Mouse (Mus musculus) left cerebral cortex, postnatal 10 days (tissue): ENCODE measurements around the gene Scg3. TPM values are rescaled to one million over a fixed set of nuclear protein-coding genes. Genes with fewer than 3 reads are reported as not detected.
"Not testable (repeated sequence)": the region's sequence is repeated elsewhere in the genome, so short reads cannot be mapped to it uniquely, and the experiment has no call there.

Experiments
- DNase-seq, 2 experiments: peaks; one replicate each; pipeline ENCODE4 v3.0.0; 2021 to 2022; ENCODE audit warnings: low spot score in 2 of 2, mixed read lengths in 1 of 2; ENCODE audit errors: extremely low spot score in 1 of 2
- intact Hi-C: fragments of 180-260 bp; cut with DNase I; formaldehyde crosslinking; loops from one replicate; pipeline ENCODE4 v1.15.1; 2025
- total RNA-seq, 2 experiments: library from RNA; stranded (reverse); gene quantifications; 2 replicates each; pipeline ENCODE4 v1.2.3; 2021

The Scg3 gene
- total RNA-seq, 2 experiments from 2014 or later, result 254 to 258 TPM

DNA sequence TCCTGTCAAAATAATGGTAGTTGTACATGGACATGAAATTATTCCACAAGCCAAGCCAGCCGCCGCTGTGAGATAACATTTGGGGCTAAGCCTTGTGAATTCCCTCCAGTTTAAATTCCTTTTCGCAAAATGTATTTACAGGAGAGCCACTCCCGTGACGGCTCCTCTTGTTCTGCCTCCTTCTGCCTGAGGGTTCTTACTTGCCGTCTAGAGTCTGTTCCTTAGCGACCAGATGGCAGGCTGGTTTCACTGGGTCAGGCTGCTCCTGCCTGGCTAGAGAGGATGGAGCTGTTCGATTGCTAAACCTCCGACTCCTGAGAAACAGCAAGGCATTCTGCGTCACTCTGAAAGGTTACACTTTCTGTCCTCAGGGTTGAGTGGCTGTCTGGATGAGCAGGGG is 51.7 kb downstream of the Scg3 start:
- no peak for DNase-seq
- intact Hi-C loops, result no loop called here

DNA sequence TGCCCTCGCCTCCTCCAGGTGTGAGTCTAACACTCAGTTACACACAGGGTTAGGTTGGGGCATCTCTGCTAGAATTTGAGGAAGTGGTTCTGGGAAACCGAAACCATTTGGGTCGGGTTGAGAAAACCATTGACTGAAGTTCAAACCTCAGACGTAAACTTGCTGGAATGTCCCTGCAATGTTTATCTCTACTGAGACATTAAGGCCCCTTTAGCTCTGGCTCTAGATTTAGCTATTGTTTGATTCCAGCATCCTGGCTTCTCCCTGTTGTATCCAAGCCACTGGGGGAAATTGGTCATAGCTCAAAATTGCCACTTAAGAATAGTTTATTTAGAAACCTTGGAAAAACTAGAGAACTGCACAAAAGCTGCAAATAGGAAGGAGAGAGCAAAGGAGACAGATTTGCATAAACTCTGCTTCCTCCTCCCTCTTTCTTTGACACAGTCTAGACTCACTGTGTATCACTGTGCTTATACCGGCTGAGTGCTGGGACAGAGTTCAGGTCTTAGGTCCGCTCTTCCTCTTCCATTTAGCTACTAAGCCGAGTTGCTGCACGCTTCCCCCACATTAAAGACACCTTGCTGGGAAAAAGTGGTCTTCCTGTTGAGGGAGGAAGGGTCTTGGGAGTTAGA is 52.9 kb downstream of the Scg3 start:
- intact Hi-C loops, result no loop called here
- DNase-seq, result no peak

DNA sequence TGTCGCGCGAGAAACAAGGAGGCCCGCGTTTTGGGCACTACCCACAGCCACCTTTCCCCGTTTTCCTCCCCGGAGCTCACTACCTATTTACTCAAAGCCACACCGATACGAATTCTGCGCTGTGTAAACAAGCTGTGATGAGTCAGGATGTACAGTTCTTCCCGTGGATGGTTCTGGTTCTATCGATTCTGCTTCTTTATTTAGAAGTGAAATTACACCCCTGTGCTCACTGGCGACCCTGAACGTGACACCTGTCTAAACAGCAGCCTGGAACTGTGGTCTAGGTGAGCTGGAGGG is 57.6 kb downstream of the Scg3 start:
- no peak for DNase-seq
- intact Hi-C loops, result no loop called here

DNA sequence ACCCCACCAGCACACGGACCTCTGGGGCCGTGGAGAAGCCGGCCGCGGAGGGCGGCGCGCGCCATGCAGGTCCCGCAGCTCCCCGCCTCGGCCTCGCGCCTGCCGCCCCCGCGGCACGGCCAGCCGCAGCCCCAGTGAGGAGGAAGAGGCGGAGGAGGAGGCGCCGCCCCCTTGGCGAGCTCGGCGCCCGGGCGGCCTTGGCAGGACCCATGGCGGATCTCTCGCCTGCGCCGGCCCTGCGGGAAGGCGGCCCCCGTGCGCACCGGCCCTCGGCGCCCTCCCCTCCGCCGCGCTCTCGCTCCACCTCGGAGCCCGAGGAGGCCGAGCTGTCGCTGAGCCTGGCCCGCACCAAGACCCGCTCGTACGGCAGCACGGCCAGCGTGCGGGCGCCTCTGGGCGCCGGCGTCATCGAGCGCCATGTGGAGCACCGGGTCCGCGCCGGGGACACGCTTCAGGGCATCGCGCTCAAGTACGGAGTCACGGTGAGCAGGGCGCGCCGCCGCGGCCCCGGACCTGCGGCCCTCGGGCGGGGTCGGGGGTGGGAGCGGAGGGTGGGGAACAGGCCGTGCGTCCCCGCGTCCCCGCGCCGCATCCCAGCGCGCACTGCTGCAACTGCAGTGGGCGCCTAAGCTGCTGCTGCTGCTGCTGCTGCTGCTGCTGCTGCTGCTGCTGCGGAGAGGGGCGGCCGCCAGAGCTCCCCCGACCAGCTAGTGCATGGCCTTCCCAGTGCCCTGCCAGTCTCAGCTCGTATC is 58.1 kb downstream of the Scg3 start, which contains the start of gene Lysmd2:
TSS of gene Lysmd2 (plus strand) at position 186 of the 752 bp plus-strand sequence.
- intact Hi-C loops, result loop anchor here (2.0 kb wide), 1 partner anchor 15 kb away; the partner anchor contains the start of gene Tmod2
- DNase-seq, result peak in 1 of 2 experiments; percentile 84

DNA sequence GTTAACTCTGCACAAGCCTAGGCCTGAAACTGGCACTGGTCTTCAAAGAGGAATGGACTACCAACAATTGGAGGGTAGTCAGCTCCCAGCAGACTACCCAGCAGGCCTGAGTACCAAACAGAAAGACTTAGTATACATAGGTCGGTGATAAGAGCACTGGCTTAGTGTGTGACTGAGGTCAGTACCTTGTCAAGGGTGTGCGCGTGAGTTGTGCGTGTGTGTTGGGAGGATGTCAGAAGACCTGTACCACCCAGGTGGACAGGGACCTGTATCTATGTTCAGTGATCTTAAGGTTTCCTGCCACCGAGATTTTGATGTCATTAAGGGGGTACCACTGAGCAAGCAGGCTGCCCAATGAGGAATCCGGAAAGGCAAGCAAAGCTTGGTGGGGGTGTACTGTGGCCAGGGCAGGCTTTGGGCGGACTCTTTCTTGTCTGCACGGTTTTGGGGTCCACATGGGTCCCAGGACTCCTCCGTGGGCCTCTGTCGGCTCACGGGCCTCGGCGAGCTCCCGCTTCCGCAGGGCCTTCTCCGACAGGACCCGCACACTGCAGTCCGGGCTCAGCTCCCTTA is 58.8 kb downstream of the Scg3 start:
- intact Hi-C loops, result loop anchor here (2.0 kb wide), 1 partner anchor 14 kb away; the partner anchor contains the start of gene Tmod2
- DNase-seq, result no peak

DNA sequence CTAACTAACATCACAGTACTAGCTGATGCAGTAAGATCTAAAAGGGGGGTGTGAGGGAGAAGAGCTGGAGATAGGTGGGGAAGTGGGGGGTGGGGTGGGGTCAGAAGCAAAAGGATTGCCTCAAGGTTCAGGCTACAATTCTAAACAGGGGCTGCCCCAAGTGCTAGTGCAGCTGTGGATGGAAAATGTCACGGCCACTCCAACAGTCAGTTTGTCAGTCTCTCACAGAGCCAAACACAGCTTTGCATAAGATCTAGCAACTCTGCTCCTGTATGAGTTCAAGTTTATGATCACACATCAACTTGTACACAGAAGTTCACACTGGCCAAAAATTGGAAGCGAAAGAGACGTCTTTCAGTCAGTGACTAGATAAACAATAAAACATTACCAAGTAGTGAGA is 62.4 kb downstream of the Scg3 start:
- intact Hi-C loops, result no loop called here
- DNase-seq, result no peak

DNA sequence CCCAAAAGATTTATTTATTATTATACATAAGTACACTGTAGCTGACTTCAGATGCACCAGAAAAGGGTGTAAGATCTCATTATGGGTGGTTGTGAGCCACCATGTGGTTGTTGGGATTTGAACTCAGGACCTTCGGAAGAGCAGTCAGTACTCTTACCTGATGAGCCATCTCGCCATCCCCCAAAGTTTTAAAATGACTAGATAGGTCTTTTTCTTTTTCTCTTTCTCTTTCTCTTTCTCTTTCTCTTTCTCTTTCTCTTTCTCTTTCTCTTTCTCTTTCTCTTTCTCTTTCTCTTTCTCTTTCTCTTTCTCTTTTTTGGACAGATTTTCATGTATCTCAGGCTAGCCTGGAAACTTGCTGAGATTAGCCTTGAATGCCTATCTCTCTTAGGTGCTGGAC is 64.1 kb downstream of the Scg3 start:
- intact Hi-C loops, DNase-seq: not testable (repeated sequence)

DNA sequence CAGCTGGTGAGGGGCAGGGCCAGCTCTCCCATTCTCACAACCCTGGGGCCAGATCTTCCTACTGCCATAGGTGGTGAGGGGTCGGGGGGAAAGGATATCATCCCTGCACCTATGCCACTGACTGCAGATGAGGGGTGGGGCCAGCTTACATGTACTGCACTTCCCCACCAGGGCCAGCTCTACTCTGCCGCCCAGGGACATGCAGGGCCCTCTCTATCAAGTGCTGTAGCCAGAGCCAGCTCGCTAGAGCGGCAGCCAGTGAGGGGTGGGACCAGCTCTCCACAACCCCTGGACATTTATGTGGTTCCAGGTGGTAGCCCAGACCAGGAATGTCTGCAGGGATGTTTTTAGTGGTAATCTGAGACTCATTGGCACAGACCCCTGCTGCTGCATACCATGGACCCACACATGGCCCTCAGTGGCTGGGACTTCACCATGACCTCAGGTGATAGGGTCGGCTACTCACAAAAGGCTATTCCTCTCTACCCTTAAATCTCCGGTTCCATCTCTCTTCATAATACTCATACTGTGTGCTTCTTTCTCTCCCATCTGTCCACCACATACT is 64.9 kb downstream of the Scg3 start:
- intact Hi-C loops, result no loop called here
- DNase-seq, result no peak

DNA sequence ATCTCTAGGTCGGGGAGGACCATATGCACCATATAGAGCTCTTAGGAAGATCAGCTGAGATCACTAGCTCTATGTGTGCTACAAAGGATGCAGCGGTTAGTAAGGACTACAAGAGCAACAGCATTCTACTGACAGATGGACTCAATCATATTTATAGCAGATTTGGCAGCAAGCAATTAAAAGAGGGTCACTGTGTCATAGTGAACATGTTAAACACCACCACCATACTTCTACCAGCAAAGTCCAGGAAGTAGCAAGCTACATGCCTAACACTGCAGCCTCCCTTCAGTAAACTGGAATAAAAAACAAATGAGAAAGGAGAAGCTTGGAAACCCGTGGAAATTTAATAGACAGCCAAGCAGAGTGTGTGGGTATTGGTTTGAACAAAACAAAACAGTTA is 67.3 kb downstream of the Scg3 start:
- no peak for DNase-seq
- intact Hi-C loops, result no loop called here

DNA sequence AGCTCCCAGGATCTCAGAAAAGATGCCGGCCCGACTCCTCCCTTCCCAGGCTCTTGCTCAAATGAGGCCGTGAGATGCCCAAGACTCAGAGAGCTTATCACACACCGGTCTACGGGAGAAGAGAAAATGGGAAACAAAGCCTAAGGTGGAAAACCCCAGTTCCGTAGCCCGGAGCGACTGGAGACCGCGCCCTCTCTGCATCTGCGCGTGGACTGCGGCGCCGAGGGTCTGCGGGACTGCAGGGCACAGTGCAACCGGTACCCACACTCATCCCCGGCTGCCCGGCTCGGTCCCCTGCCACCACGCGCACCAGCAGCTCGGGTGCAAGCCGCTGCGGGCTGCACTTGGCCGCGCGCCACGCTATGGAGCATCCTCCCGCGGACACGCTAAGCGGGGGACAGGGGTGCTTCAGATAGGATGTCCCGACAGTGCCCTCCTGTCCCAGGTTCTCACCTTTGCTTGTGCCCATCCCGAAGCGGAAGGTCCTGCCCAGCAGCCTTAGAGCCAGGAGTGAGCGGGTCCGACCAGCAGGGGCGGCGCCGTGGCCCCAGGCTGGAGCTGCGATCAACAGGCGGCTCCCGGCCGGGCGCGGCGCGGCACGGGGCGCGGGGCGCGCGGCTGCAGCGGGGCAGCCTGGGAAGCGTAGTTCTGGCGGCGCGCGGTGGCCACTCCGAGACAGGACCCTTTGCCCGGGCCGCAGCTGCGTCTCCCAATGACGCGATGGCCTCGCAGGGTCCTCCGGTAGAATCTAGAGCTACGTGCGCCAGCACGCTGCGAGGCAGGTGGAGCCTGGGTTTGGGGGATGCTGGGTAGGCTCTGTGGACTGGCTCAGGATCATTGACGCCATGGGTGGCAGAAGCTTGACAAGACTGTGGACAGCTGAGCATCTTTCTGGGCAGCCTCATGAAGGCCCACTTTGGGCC is 73.0 kb downstream of the Scg3 start, which contains the start of gene Tmod2:
TSS of gene Tmod2 (minus strand) at position 755 of the 923 bp plus-strand sequence.
- intact Hi-C loops, result loop anchor here (2.0 kb wide), 1 partner anchor 14 kb away; the partner anchor contains the start of gene Lysmd2
- peak; percentile 70 to 79 for DNase-seq

DNA sequence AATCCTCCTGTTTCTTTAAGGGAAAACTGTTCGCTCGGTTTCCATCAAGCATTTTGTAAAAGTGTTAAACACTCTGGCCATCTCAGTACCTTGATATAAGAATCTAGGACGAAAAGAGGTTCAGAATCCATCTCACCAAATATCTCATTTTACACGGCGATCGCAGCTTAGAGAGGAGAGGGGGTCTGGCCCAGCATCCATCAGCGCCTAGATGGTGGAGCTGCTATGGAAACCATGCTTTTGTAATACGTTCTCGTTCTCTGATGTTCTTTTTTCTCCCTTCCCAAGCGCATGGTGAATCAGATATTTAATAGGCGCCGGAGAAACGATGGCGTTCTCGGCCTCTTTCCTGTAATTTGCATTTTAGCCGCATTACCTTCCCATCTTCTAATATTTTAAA is 73.9 kb downstream of the Scg3 start:
- DNase-seq, result no peak
- intact Hi-C loops, result loop anchor here (2.0 kb wide), 1 partner anchor 15 kb away; the partner anchor contains the start of gene Lysmd2

DNA sequence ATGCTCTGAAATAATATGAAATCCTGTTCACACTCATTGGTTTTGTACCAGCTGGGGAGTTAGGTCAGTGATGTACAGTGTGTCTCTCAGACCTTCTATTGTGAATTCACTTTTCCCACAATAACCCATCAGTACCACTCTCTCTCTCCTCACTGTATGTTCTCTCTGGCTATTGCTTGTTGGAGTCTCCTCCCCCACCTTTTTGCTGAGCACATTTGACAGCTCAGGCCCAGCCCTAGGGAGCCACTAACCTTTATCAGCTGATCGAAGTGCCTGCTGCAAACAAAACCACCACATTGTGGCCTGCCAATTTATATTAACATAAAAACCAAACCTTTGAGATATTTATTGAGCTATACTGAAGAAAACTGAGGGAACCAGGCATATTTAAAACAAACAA is 74.4 kb downstream of the Scg3 start:
- intact Hi-C loops, result no loop called here
- DNase-seq, result no peak

DNA sequence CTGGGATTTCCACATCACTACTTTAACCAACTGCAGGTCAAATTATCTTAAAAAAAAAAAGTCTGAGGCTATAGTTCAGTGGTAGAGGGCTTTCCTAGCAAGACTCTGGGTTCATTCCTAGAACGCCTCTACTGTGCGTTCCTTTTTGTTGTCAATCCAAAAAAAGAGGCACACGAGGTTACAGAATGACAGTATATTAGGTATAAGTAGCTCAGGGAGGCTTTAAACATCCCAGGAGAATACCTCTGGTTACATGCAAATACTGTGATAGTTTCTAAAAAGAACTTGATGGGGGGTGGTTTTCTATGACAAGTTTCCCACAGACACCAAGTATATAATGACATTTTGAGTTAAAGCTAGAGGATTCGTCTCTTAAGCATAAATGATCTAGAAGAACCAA is 76.4 kb downstream of the Scg3 start:
- DNase-seq, result no peak
- intact Hi-C loops, result no loop called here

DNA sequence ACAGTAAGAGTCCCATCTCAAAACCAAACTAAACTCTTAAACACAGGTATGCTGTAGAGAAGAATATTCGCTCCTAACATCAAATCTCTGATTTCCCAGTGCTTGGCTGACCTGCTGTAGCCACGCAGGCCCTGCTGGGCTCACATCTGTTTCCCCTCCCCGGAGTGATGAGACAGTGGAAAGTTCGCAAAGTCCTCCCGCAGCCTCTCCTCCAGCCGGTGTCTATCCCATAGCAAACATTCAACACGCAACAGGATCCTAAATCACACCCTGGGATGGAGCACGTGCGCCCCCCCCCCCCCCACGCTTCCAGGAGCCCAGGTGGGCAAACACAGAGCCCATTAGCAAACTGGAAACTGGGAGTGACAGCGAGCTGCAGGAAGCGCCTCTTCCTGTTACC is 82.3 kb downstream of the Scg3 start:
- DNase-seq, result peak in 1 of 2 experiments; percentile 37

DNA sequence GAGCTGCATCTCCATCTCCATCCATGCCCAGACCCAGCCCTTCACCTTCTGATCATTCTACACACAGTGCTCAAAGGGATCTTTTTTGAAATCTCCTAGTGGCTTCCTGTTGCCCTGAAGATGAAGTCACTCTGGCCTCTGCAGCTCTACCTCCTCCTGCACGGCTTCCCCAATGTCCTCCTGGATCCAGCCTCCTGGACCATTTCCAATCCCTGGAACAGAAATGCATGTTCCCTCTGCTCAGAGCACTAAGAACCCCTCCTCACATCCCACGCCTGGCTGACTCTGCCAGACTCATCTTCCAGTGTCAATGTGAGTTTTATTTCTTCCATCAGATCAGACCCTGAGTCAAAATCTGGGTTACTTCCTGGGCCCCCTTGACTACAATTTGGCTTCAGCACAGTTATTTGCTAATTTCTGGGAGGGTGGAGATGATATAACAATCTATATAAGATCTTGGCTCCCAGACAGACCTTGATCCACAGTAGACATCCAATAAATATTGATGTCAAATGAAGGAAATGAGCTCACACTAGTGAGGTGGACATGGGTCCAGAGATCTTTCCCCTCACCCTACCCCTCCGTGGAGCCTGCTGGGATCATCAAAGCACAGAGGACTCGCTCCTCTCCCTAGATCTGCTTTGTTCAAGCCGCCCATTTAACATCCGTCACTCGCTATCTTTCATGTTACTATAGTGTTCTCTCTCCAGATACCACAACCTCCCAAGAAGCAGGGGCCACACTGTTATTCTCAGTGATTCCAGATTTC is 83.5 kb downstream of the Scg3 start:
- DNase-seq, result peak; percentile 13 to 42
- intact Hi-C loops, result no loop called here

More for the DNA sequence above, 82.3 kb downstream of the Scg3 start:
- intact Hi-C loops, result no loop called here

DNA sequence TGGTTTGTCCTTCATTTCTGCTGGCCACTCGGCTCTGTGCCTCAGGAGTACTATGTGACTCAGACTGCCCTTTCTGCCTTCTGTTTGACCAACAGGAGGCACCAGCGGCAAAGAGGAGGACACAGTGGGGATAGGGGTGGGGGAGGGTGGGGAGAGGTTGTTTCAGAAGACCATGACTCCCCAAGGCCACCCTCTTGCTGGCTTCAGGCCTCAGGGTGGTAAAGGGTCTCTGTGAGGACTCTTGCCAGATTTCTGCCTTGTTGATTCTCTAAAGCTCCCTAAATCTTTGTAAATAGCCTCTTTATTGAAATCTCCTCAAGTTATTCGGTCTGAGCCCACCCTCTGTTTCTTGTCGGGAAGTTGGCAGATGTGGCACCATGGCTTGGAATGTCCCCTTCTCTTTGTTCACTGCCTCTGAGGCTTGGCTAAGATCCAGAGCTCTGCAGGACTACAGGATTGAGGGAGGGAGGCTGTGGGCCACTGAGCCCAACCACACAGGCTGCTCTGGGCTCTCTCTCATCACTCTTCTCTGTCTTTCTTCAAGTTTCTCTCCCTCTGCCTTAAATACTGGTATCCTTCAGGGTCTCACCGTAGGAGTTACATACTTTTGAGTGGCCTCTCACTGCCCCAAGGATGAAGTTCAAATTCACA is 84.5 kb downstream of the Scg3 start:
- peak; percentile 79 to 80 for DNase-seq
- intact Hi-C loops, result no loop called here

DNA sequence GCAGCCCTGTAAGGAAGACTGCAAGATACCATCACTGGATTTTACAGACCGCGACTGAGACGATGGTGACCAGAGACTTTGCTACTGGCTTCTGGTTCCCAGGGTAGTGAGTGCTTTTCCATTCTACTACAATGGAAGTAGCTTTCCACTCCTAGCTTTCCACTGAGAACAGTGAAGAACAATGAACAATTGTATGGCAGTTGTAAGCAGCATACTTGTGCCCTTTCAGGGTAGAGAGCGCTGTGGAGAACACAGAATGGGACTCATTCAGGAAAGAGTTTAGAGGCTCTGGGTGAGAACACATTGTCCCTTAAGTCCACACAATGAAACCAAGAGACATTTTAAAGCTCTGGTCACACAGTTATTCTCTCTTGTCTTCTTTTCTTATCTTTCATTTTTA is 86.3 kb downstream of the Scg3 start:
- DNase-seq, result no peak
- intact Hi-C loops, result no loop called here
